Mouse (Mus musculus) CH12.LX (cell line): ENCODE measurements around the gene Hspb9. TPM values are rescaled to one million over a fixed set of nuclear protein-coding genes. Genes with fewer than 3 reads are reported as not detected.

Source experiments
- DNase-seq: peaks from one replicate; pipeline ENCODE4 v3.0.0-alpha.2; 2013; ENCODE audit errors: extremely low read depth
- H3K27ac ChIP-seq: 2 replicates; pipeline ENCODE4 v1.5.1; 2012; ENCODE audit warnings: low read depth, mild to moderate bottlenecking, control low read depth, moderate library complexity; ENCODE audit not compliant: insufficient read depth
- H3K27me3 ChIP-seq: replicated peaks from 2 replicates; pipeline ENCODE3; 2012; ENCODE audit warnings: inconsistent platforms
- H3K36me3 ChIP-seq, 2 experiments: replicated peaks in 1 of 2; 2 replicates each; pipeline versions ENCODE3 to v1.6.1; 2012; ENCODE audit warnings: inconsistent platforms in 1 of 2, low read length in 1 of 2, mild to moderate bottlenecking in 1 of 2, mixed read lengths in 1 of 2, moderate library complexity in 1 of 2; ENCODE audit not compliant: control insufficient read depth in 1 of 2, insufficient read depth in 1 of 2
- H3K4me1 ChIP-seq, 2 experiments: 2 replicates each; pipeline ENCODE4 v1.6.1; 2012; ENCODE audit warnings: inconsistent platforms in 1 of 2, moderate library complexity in 1 of 2; ENCODE audit not compliant: insufficient read depth in 2 of 2, control insufficient read depth in 1 of 2
- H3K4me2 ChIP-seq: 2 replicates; pipeline ENCODE4 v1.6.1; 2012; ENCODE audit warnings: low read depth, mild to moderate bottlenecking, control low read depth; ENCODE audit not compliant: poor library complexity, insufficient read depth, severe bottlenecking
- H3K4me3 ChIP-seq, 3 experiments: fragments of 150-350 bp in 1 of 3; sonication (generic) in 1 of 3; replicated peaks in 1 of 3; 2 replicates each; pipeline versions ENCODE3 to v1.5.1; 2011 to 2012; ENCODE audit warnings: low read depth in 2 of 3, low read length in 2 of 3, mild to moderate bottlenecking in 2 of 3, moderate library complexity in 2 of 3, control low read depth in 1 of 3, improper control_type of control experiment in 1 of 3, inconsistent platforms in 1 of 3, mixed read lengths in 1 of 3; ENCODE audit not compliant: poor library complexity in 1 of 3
- H3K79me2 ChIP-seq: replicated peaks from 2 replicates; pipeline ENCODE4 v1.6.1; 2012; ENCODE audit warnings: mild to moderate bottlenecking, moderate library complexity; ENCODE audit not compliant: control insufficient read depth, poor library complexity, insufficient read depth, severe bottlenecking; ENCODE audit errors: extremely low read depth
- H3K9ac ChIP-seq: 2 replicates; pipeline ENCODE4 v1.6.1; 2012; ENCODE audit warnings: low read depth, mild to moderate bottlenecking, control low read depth, moderate library complexity; ENCODE audit not compliant: insufficient read depth
- H3K9me3 ChIP-seq: replicated peaks from 2 replicates; pipeline ENCODE3; 2012; ENCODE audit warnings: low read length, inconsistent platforms, mixed read lengths
- BHLHE40 ChIP-seq: IDR thresholded peaks from 2 replicates; pipeline ENCODE4 v1.6.1; 2011; ENCODE audit warnings: mild to moderate bottlenecking, low read depth, low read length, improper control_type of control experiment
- CTCF ChIP-seq, 2 experiments: IDR thresholded peaks in 1 of 2; conservative IDR thresholded peaks in 1 of 2; 2 replicates each; pipeline ENCODE4 v1.5.1; 2011 to 2012; ENCODE audit warnings: low read depth in 2 of 2, low read length in 2 of 2, improper control_type of control experiment in 1 of 2, inconsistent platforms in 1 of 2, mild to moderate bottlenecking in 1 of 2, moderate library complexity in 1 of 2
- E2F4 ChIP-seq: IDR thresholded peaks from 2 replicates; pipeline ENCODE4 v1.6.1; 2011; ENCODE audit warnings: low read depth, low read length, improper control_type of control experiment; ENCODE audit not compliant: insufficient replicate concordance
- ETS1 ChIP-seq: conservative IDR thresholded peaks from 2 replicates; pipeline ENCODE4 v1.6.1; 2012; ENCODE audit warnings: low read depth, mild to moderate bottlenecking, inconsistent platforms, low read length, improper control_type of control experiment, moderate library complexity
- GABPA ChIP-seq: IDR thresholded peaks from 2 replicates; pipeline ENCODE4 v1.6.1; 2012; ENCODE audit warnings: low read depth, low read length, improper control_type of control experiment, inconsistent platforms; ENCODE audit not compliant: insufficient replicate concordance
- IRF4 ChIP-seq: IDR thresholded peaks from 2 replicates; pipeline ENCODE4 v1.6.1; 2014; ENCODE audit warnings: low read depth, mild to moderate bottlenecking, inconsistent platforms, low read length, improper control_type of control experiment
- JUND ChIP-seq: conservative IDR thresholded peaks from 2 replicates; pipeline ENCODE4 v1.6.1; 2011; ENCODE audit warnings: low read depth, low read length, improper control_type of control experiment
- KAT2A ChIP-seq: IDR thresholded peaks from 2 replicates; pipeline ENCODE4 v1.6.1; 2012; ENCODE audit warnings: low read length, improper control_type of control experiment, inconsistent platforms; ENCODE audit not compliant: insufficient replicate concordance
- MAFK ChIP-seq: IDR thresholded peaks from 2 replicates; pipeline ENCODE4 v1.6.1; 2011; ENCODE audit warnings: low read length, improper control_type of control experiment; ENCODE audit not compliant: insufficient replicate concordance
- MAX ChIP-seq: IDR thresholded peaks from 2 replicates; pipeline ENCODE4 v1.6.1; 2011; ENCODE audit warnings: low read length, improper control_type of control experiment
- MEF2A ChIP-seq: IDR thresholded peaks from 2 replicates; pipeline ENCODE4 v1.6.1; 2014; ENCODE audit warnings: low read depth, mild to moderate bottlenecking, inconsistent platforms, low read length, improper control_type of control experiment, borderline replicate concordance
- MXI1 ChIP-seq: IDR thresholded peaks from 2 replicates; pipeline ENCODE4 v1.6.1; 2011; ENCODE audit warnings: mild to moderate bottlenecking, low read depth, low read length, improper control_type of control experiment
- MYC ChIP-seq: IDR thresholded peaks from 2 replicates; pipeline ENCODE4 v1.6.1; 2011; ENCODE audit warnings: low read depth, mild to moderate bottlenecking, improper control_type of control experiment, low read length
- NRF1 ChIP-seq: IDR thresholded peaks from 2 replicates; pipeline ENCODE4 v1.6.1; 2014; ENCODE audit warnings: low read depth, mild to moderate bottlenecking, inconsistent platforms, low read length, improper control_type of control experiment, moderate library complexity
- PAX5 ChIP-seq: IDR thresholded peaks from 2 replicates; pipeline ENCODE4 v1.6.1; 2012; ENCODE audit warnings: low read length, inconsistent platforms, mixed read lengths
- POLR2A ChIP-seq: IDR thresholded peaks from 2 replicates; pipeline ENCODE4 v1.6.1; 2011; ENCODE audit warnings: low read depth, mild to moderate bottlenecking, improper control_type of control experiment, low read length
- SMC3 ChIP-seq: IDR thresholded peaks from 2 replicates; pipeline ENCODE4 v1.6.1; 2011; ENCODE audit warnings: low read depth, low read length, improper control_type of control experiment
- TBP ChIP-seq: conservative IDR thresholded peaks from 2 replicates; pipeline ENCODE4 v1.6.1; 2011; ENCODE audit warnings: low read depth, low read length, improper control_type of control experiment
- UBTF ChIP-seq: IDR thresholded peaks from 2 replicates; pipeline ENCODE4 v1.6.1; 2012; ENCODE audit warnings: low read depth, mild to moderate bottlenecking, inconsistent platforms, low read length, improper control_type of control experiment, moderate library complexity
- USF1 ChIP-seq: IDR thresholded peaks from 2 replicates; pipeline ENCODE4 v1.6.1; 2014; ENCODE audit warnings: low read depth, mild to moderate bottlenecking, inconsistent platforms, low read length, improper control_type of control experiment
- USF2 ChIP-seq: conservative IDR thresholded peaks from 2 replicates; pipeline ENCODE4 v1.6.1; 2011; ENCODE audit warnings: low read depth, low read length, improper control_type of control experiment
- ZC3H11A ChIP-seq: IDR thresholded peaks from 2 replicates; pipeline ENCODE4 v1.6.1; 2012; ENCODE audit warnings: low read depth, mild to moderate bottlenecking, inconsistent platforms, low read length, improper control_type of control experiment
- ZKSCAN1 ChIP-seq: IDR thresholded peaks from 2 replicates; pipeline ENCODE4 v1.6.1; 2012; ENCODE audit warnings: low read depth, inconsistent platforms, low read length, improper control_type of control experiment, borderline replicate concordance
- ZMIZ1 ChIP-seq: IDR thresholded peaks from 2 replicates; pipeline ENCODE4 v1.6.1; 2012; ENCODE audit warnings: low read depth, mild to moderate bottlenecking, inconsistent platforms, low read length, improper control_type of control experiment
- ZNF384 ChIP-seq: IDR thresholded peaks from 2 replicates; pipeline ENCODE4 v1.6.1; 2012; ENCODE audit warnings: low read depth, low read length, improper control_type of control experiment, inconsistent platforms
- dilution Hi-C: fragments of 300-500 bp; cut with MboI; formaldehyde crosslinking; loops from 2 replicates; pipeline ENCODE4 v1.14.3; 2020; ENCODE audit warnings: low sequenced_read_pairs; ENCODE audit not compliant: extremely low pct_unique_long_range_greater_than_20kb, extremely low pct_ligation_motif_present
- in situ Hi-C: fragments of 300-500 bp; cut with MboI; formaldehyde crosslinking; loops from 3 replicates; pipeline ENCODE4 v1.14.3; 2019; ENCODE audit warnings: low sequenced_read_pairs, low pct_ligation_motif_present, low pct_unique_long_range_greater_than_20kb, mixed read lengths
- polyA plus RNA-seq: library from polyadenylated mRNA; unstranded; fragments of >175 nt; gene quantifications from 2 replicates; pipeline ENCODE4 v1.2.1, GENCODE M21; 2012; ENCODE audit warnings: low read depth; ENCODE audit not compliant: insufficient read length
- total RNA-seq, 2 experiments: library from RNA; depleted of rRNA; stranded (reverse); fragments of 300-350 nt in 1 of 2; fragments of >200 nt in 1 of 2; gene quantifications; 2 replicates each; pipeline ENCODE4 v1.2.3; 2012 to 2014

Gene Hspb9
- total and polyA plus RNA-seq, 3 experiments = 0.54 TPM; not detected in 2

DNA sequence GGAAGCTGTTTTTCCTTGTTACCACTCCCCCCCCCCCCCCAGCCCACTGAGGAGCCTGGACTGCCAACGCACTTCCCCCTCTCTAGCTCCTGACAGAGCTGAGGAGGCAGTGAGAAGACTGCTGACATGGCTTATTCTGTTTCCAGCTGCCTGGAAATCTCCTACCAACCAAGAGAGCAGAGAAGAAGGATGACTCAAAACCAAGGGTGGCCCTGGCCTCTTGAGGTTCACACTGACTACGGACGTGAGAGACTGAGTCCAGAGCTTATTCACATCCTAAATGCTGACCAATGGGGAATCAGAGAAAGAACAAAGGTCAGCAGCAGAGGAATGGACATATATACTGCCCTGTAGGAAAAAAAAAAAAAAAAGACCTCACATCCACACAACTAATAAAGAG is 5.7 kb downstream of the Hspb9 start:
- DNase-seq = no peak
- H3K79me2 ChIP-seq = peaks cover 29% of the 10 kb centered on the region
- H3K4me2 ChIP-seq = no peak overlapping the region
- in situ Hi-C loops (no loop called here), dilution Hi-C loops (no loop called here)
- TF ChIP-seq PAX5 (no peak), BHLHE40 (no peak), SMC3 (no peak), MEF2A (no peak), CTCF (conservative IDR thresholded peaks at IDR 0.05 in 1 of 2, IDR thresholded peaks at IDR 0.05 in 1 of 2; ENCODE audit: low read depth in 2 of 2, low read length in 2 of 2) (no peak), MXI1 (no peak), E2F4 (no peak), ZKSCAN1 (no peak), MAFK (no peak; the same call in 1 of the 2 replicates), IRF4 (no peak), MYC (no peak), UBTF (no peak), GABPA (no peak), USF1 (no peak), JUND (no peak), POLR2A (no peak), ZMIZ1 (no peak), KAT2A (no peak), NRF1 (no peak)
- H3K27me3 ChIP-seq = no peaks in the 10 kb centered on the region
- peaks cover 8 to 42% of the 10 kb centered on the region in 2 experiments for H3K4me1 ChIP-seq
- H3K9me3 ChIP-seq = no peaks in the 10 kb centered on the region
- no peak overlapping the region for H3K27ac ChIP-seq
- peaks cover 52 to 92% of the 10 kb centered on the region in 2 experiments for H3K36me3 ChIP-seq
- H3K9ac ChIP-seq = no peak overlapping the region
- H3K4me3 ChIP-seq = no peak overlapping the region

DNA sequence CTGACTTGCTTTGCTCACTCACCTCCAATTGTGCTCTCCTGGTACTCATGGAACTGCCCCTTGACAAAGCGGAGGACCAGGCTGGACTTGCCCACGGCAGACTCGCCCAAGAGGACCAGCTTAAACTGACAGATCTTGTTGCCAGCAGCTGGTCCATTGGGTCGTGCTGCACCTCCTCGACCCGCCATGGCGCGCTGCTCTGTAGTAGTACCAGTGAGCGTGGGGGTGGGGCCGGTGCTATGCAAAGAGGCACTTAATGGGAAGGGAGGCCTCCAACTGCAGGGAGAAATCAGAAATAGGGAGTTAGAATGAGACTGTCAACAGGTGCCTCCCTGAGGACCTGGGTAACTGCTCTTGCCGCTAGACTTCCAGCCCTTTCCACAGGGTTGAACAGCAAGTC is 6.2 kb downstream of the Hspb9 start:
- TF ChIP-seq MXI1 (no peak), ETS1 (no peak), MEF2A (no peak), IRF4 (no peak), ZMIZ1 (no peak), ZNF384 (no peak), TBP (no peak), USF2 (no peak), JUND (no peak), PAX5 (no peak), ZC3H11A (no peak), UBTF (no peak), SMC3 (no peak), MAX (no peak), MAFK (no peak), GABPA (no peak)
- H3K27me3 ChIP-seq = no peaks in the 10 kb centered on the region
- no peak overlapping the region for H3K4me3 ChIP-seq
- no peak overlapping the region for H3K9ac ChIP-seq
- dilution Hi-C loops = no loop called here
- peaks cover 8 to 48% of the 10 kb centered on the region in 2 experiments for H3K4me1 ChIP-seq
- in situ Hi-C loops = no loop called here
- DNase-seq = no peak
- H3K9me3 ChIP-seq = no peaks in the 10 kb centered on the region
- H3K27ac ChIP-seq = no peak overlapping the region
- peaks cover 30% of the 10 kb centered on the region for H3K79me2 ChIP-seq
- H3K36me3 ChIP-seq = peaks cover 47 to 92% of the 10 kb centered on the region in 2 experiments
- H3K4me2 ChIP-seq = no peak overlapping the region
